Mouse (Mus musculus) MEL (cell line): ENCODE results near the gene Erlin1. TPM values are rescaled to one million over a fixed set of nuclear protein-coding genes. Genes with fewer than 3 reads are reported as not detected.

Experiments used
- DNase-seq: peaks from one replicate; pipeline ENCODE4 v3.0.0; 2011; ENCODE audit warnings: low read depth, low spot score
- H3K27ac ChIP-seq: 2 replicates; pipeline ENCODE4 v1.5.1; 2012; ENCODE audit warnings: low read depth, mild to moderate bottlenecking, control low read depth, low read length, moderate library complexity; ENCODE audit not compliant: control insufficient read depth
- H3K27me3 ChIP-seq, 2 experiments: fragments of 150-350 bp in 1 of 2; sonication (generic) in 1 of 2; 2 replicates each; pipeline ENCODE4 v1.6.1; 2012; ENCODE audit warnings: low read length in 2 of 2, mild to moderate bottlenecking in 2 of 2, improper control_type of control experiment in 1 of 2, moderate library complexity in 1 of 2; ENCODE audit not compliant: insufficient read depth in 2 of 2, control insufficient read depth in 1 of 2
- H3K36me3 ChIP-seq, 2 experiments: 2 replicates each; pipeline ENCODE4 v1.6.1; 2012 to 2014; ENCODE audit warnings: low read length in 2 of 2, improper control_type of control experiment in 1 of 2, inconsistent platforms in 1 of 2, mild to moderate bottlenecking in 1 of 2; ENCODE audit not compliant: insufficient read depth in 2 of 2, control insufficient read depth in 1 of 2
- H3K4me1 ChIP-seq, 2 experiments: fragments of 150-350 bp in 1 of 2; sonication (generic) in 1 of 2; 2 replicates each; pipeline ENCODE4 v1.6.1; 2012; ENCODE audit warnings: low read length in 2 of 2, improper control_type of control experiment in 1 of 2, mild to moderate bottlenecking in 1 of 2; ENCODE audit not compliant: insufficient read depth in 2 of 2, control insufficient read depth in 1 of 2
- H3K4me3 ChIP-seq, 2 experiments: fragments of 150-350 bp in 1 of 2; sonication (generic) in 1 of 2; 2 replicates each; pipeline ENCODE4 v1.5.1; 2012; ENCODE audit warnings: low read depth in 2 of 2, low read length in 2 of 2, mild to moderate bottlenecking in 2 of 2, moderate library complexity in 2 of 2, control low read depth in 1 of 2, improper control_type of control experiment in 1 of 2; ENCODE audit not compliant: control insufficient read depth in 1 of 2, insufficient read depth in 1 of 2
- H3K79me2 ChIP-seq: 2 replicates; pipeline ENCODE4 v1.6.1; 2012; ENCODE audit warnings: mild to moderate bottlenecking, low read length, moderate library complexity; ENCODE audit not compliant: control insufficient read depth, poor library complexity, insufficient read depth
- H3K9ac ChIP-seq: 2 replicates; pipeline ENCODE4 v1.6.1; 2012; ENCODE audit warnings: low read depth, mild to moderate bottlenecking, control low read depth, low read length, moderate library complexity; ENCODE audit not compliant: control insufficient read depth, poor library complexity, severe bottlenecking
- H3K9me3 ChIP-seq: fragments of 150-350 bp; sonication (generic); replicated peaks from 2 replicates; pipeline ENCODE4 v1.6.1; 2012; ENCODE audit warnings: mild to moderate bottlenecking, low read length, improper control_type of control experiment, moderate library complexity; ENCODE audit not compliant: insufficient read depth
- CHD2 ChIP-seq: IDR thresholded peaks from 2 replicates; pipeline ENCODE4 v1.6.1; 2011; ENCODE audit warnings: low read length, improper control_type of control experiment
- CTCF ChIP-seq, 3 experiments: IDR thresholded peaks in 2 of 3; conservative IDR thresholded peaks in 1 of 3; 2 replicates each; pipeline ENCODE4 v1.5.1; 2011 to 2012; ENCODE audit warnings: low read length in 3 of 3, low read depth in 2 of 3, mild to moderate bottlenecking in 2 of 3, improper control_type of control experiment in 1 of 3, inconsistent platforms in 1 of 3, mixed read lengths in 1 of 3, moderate library complexity in 1 of 3; ENCODE audit not compliant: control insufficient read depth in 1 of 3, insufficient read depth in 1 of 3, poor library complexity in 1 of 3, severe bottlenecking in 1 of 3
- E2F4 ChIP-seq: IDR thresholded peaks from 2 replicates; pipeline ENCODE4 v1.6.1; 2011; ENCODE audit warnings: low read depth, low read length, improper control_type of control experiment, borderline replicate concordance
- ETS1 ChIP-seq: IDR thresholded peaks from 2 replicates; pipeline ENCODE4 v1.6.1; 2012; ENCODE audit warnings: low read depth, mild to moderate bottlenecking, inconsistent platforms, low read length, improper control_type of control experiment, moderate library complexity
- GABPA ChIP-seq: IDR thresholded peaks from 2 replicates; pipeline ENCODE4 v1.6.1; 2012; ENCODE audit warnings: low read depth, mild to moderate bottlenecking, inconsistent platforms, low read length, improper control_type of control experiment, moderate library complexity
- GATA1 ChIP-seq: IDR thresholded peaks from 2 replicates; pipeline ENCODE4 v1.6.1; 2011; ENCODE audit warnings: low read depth, low read length, improper control_type of control experiment
- HCFC1 ChIP-seq: IDR thresholded peaks from 2 replicates; pipeline ENCODE4 v1.6.1; 2012; ENCODE audit warnings: low read depth, mild to moderate bottlenecking, inconsistent platforms, low read length, improper control_type of control experiment, moderate library complexity
- JUND ChIP-seq: IDR thresholded peaks from 2 replicates; pipeline ENCODE4 v1.6.1; 2011; ENCODE audit warnings: low read depth, mild to moderate bottlenecking, improper control_type of control experiment, low read length
- MAFK ChIP-seq: IDR thresholded peaks from 2 replicates; pipeline ENCODE4 v1.6.1; 2011; ENCODE audit warnings: low read depth, mild to moderate bottlenecking, low read length, improper control_type of control experiment, borderline replicate concordance
- MYC ChIP-seq: IDR thresholded peaks from 2 replicates; pipeline ENCODE4 v1.6.1; 2011; ENCODE audit warnings: low read depth, mild to moderate bottlenecking, low read length, improper control_type of control experiment, moderate library complexity
- NELFE ChIP-seq: IDR thresholded peaks from 2 replicates; pipeline ENCODE4 v1.6.1; 2011; ENCODE audit warnings: low read depth, low read length, improper control_type of control experiment
- NRF1 ChIP-seq: IDR thresholded peaks from 2 replicates; pipeline ENCODE4 v1.6.1; 2014; ENCODE audit warnings: low read depth, mild to moderate bottlenecking, inconsistent platforms, low read length, improper control_type of control experiment, moderate library complexity; ENCODE audit not compliant: poor library complexity, insufficient read depth, severe bottlenecking
- RAD21 ChIP-seq: IDR thresholded peaks from 2 replicates; pipeline ENCODE4 v1.6.1; 2011; ENCODE audit warnings: mild to moderate bottlenecking, low read depth, low read length, improper control_type of control experiment
- SIN3A ChIP-seq: IDR thresholded peaks from 2 replicates; pipeline ENCODE4 v1.6.1; 2012; ENCODE audit warnings: low read length, improper control_type of control experiment, inconsistent platforms
- TBP ChIP-seq: IDR thresholded peaks from 2 replicates; pipeline ENCODE4 v1.8.0; 2011; ENCODE audit warnings: low read depth, low read length, improper control_type of control experiment
- TCF12 ChIP-seq: IDR thresholded peaks from 2 replicates; pipeline ENCODE4 v1.6.1; 2014; ENCODE audit warnings: low read depth, mild to moderate bottlenecking, inconsistent platforms, low read length, improper control_type of control experiment, moderate library complexity
- UBTF ChIP-seq: IDR thresholded peaks from 2 replicates; pipeline ENCODE4 v1.6.1; 2012; ENCODE audit warnings: low read depth, mild to moderate bottlenecking, inconsistent platforms, low read length, improper control_type of control experiment, moderate library complexity, borderline replicate concordance; ENCODE audit not compliant: insufficient read depth
- ZC3H11A ChIP-seq: IDR thresholded peaks from 2 replicates; pipeline ENCODE4 v1.6.1; 2012; ENCODE audit warnings: low read depth, mild to moderate bottlenecking, inconsistent platforms, low read length, improper control_type of control experiment
- ZKSCAN1 ChIP-seq: IDR thresholded peaks from 2 replicates; pipeline ENCODE4 v1.6.1; 2012; ENCODE audit warnings: low read depth, mild to moderate bottlenecking, inconsistent platforms, low read length, improper control_type of control experiment, moderate library complexity
- ZMIZ1 ChIP-seq: IDR thresholded peaks from 2 replicates; pipeline ENCODE4 v1.6.1; 2012; ENCODE audit warnings: low read depth, mild to moderate bottlenecking, inconsistent platforms, low read length, improper control_type of control experiment, moderate library complexity
- ZNF384 ChIP-seq: IDR thresholded peaks from 2 replicates; pipeline ENCODE4 v1.6.1; 2012; ENCODE audit warnings: low read depth, mild to moderate bottlenecking, inconsistent platforms, low read length, improper control_type of control experiment
- polyA plus RNA-seq, 2 experiments: library from polyadenylated mRNA; stranded (reverse) in 1 of 2; unstranded in 1 of 2; fragments of >175 nt in 1 of 2; fragments of >200 nt in 1 of 2; gene quantifications; 2 replicates each; pipeline versions ENCODE4 v1.2.1 to v1.2.4; 2012; ENCODE audit warnings: low replicate concordance in 2 of 2, low read depth in 1 of 2; ENCODE audit not compliant: insufficient read length in 2 of 2, insufficient read depth in 1 of 2, missing spikeins in 1 of 2
- total RNA-seq: library from RNA; depleted of rRNA; stranded (reverse); fragments of 300-350 nt; gene quantifications from 2 replicates; pipeline ENCODE4 v1.2.3, GENCODE M21; 2012

Erlin1 gene
- total and polyA plus RNA-seq, 3 experiments = 25.0 to 108 (median 39.5) TPM

- DNase-seq = no peak
- Histone ChIP-seq H3K27ac (no peak overlapping the region), H3K27me3 (peaks cover 2 to 3% of the 10 kb centered on the region in 2 experiments; a peak in 2 of 4 replicates), H3K4me3 (no peak overlapping the region), H3K79me2 (no peaks in the 10 kb centered on the region), H3K9me3 (no peaks in the 10 kb centered on the region), H3K36me3 (no peaks in the 10 kb centered on the region), H3K4me1 (no peaks in the 10 kb centered on the region)
- TF ChIP-seq ETS1 (no peak), SIN3A (no peak), UBTF (no peak), TCF12 (no peak), NRF1 (no peak), TBP (no peak), JUND (no peak), ZKSCAN1 (no peak), GATA1 (no peak), ZNF384 (no peak), NELFE (no peak)
- TF ChIP-seq, all 39 proteins: peak for 0
- H3K9ac ChIP-seq = no peak overlapping the region
These were observed 77.1 kb downstream of the Erlin1 start for GRCm38 (mm10) chr19:43992464-43992863.

GRCm38 (mm10) chr19:43990362-43990761 lies 79.2 kb downstream of the Erlin1 start:
- Histone ChIP-seq H3K36me3 (no peaks in the 10 kb centered on the region), H3K4me1 (no peaks in the 10 kb centered on the region), H3K9me3 (no peaks in the 10 kb centered on the region), H3K9ac (no peak overlapping the region), H3K79me2 (no peaks in the 10 kb centered on the region), H3K27me3 (peaks cover 6 to 7% of the 10 kb centered on the region in 2 experiments), H3K4me3 (no peak overlapping the region), H3K27ac (no peak overlapping the region)
- TF ChIP-seq ZKSCAN1 (no peak), UBTF (no peak), CTCF (IDR thresholded peaks at IDR 0.05 in 2 of 3, conservative IDR thresholded peaks at IDR 0.05 in 1 of 3; ENCODE audit: control insufficient read depth in 1 of 3, insufficient read depth in 1 of 3, low read depth in 2 of 3, low read length in 3 of 3, poor library complexity in 1 of 3, severe bottlenecking in 1 of 3) (no peak), E2F4 (no peak), NELFE (no peak), TBP (no peak)
- DNase-seq = no peak

GRCm38 (mm10) chr19:43986069-43986794 lies 83.4 kb downstream of the Erlin1 start, which contains the start of gene Cpn1:
Cpn1 (minus strand) TSS chr19:43986556.
- Histone ChIP-seq H3K36me3 (no peaks in the 10 kb centered on the region), H3K79me2 (no peaks in the 10 kb centered on the region), H3K27me3 (peaks cover 13% of the 10 kb centered on the region in 2 experiments), H3K27ac (no peak within 1 kb of the TSS), H3K9me3 (no peaks in the 10 kb centered on the region), H3K4me3 (no peak within 1 kb of the TSS), H3K9ac (no peak within 1 kb of the TSS), H3K4me1 (no peaks in the 10 kb centered on the region)
- TF ChIP-seq MAFK = no peak
- no peak for TF ChIP-seq CHD2
- TF ChIP-seq MYC = no peak
- TF ChIP-seq ZMIZ1 = no peak
- TF ChIP-seq JUND = no peak
- no peak for TF ChIP-seq ZC3H11A
- no peak for TF ChIP-seq HCFC1
- TF ChIP-seq CTCF (IDR thresholded peaks at IDR 0.05 in 2 of 3, conservative IDR thresholded peaks at IDR 0.05 in 1 of 3; ENCODE audit: control insufficient read depth in 1 of 3, insufficient read depth in 1 of 3, low read depth in 2 of 3, low read length in 3 of 3, poor library complexity in 1 of 3, severe bottlenecking in 1 of 3) = no peak
- TF ChIP-seq RAD21 = no peak
- TF ChIP-seq TBP = no peak
- no peak for TF ChIP-seq GATA1
- TF ChIP-seq GABPA = no peak
- no peak for DNase-seq
